Mouse (Mus musculus) cerebral cortex, adult 2 months (tissue): ENCODE data around the gene Hmx2.

Experiments
- WGBS: fragments of 180-500 bp; shearing (Covaris S2); methylation state at CpG from one replicate; pipeline ENCODE4 v1.1.7; 2018; 5-methylcytosine and 5-hydroxymethylcytosine counted together

Gene Hmx2

GRCm38 (mm10) chr7:131556541-131557271 lies 8.1 kb downstream of the Hmx2 start:
- 3% methylated on average over 37 of the region's 37 CpGs for WGBS

- WGBS, result 50% methylated on average over 2 of the region's 2 CpGs
Measured at GRCm38 (mm10) chr7:131557751-131558150, 9.2 kb downstream of the Hmx2 start.

GRCm38 (mm10) chr7:131559986-131560696 lies 11.6 kb downstream of the Hmx2 start, which contains the start of gene Bub3:
TSS of gene Bub3 (plus strand) at chr7:131560222.
- under 1% methylated on average over 45 of the region's 51 CpGs for WGBS

GRCm38 (mm10) chr7:131560697-131561042 lies 12.1 kb downstream of the Hmx2 start:
- under 1% methylated on average over 14 of the region's 14 CpGs for WGBS

GRCm38 (mm10) chr7:131575246-131575645 lies 26.7 kb downstream of the Hmx2 start:
- WGBS, result 71% methylated on average over 6 of the region's 6 CpGs

GRCm38 (mm10) chr7:131582178-131582577 lies 33.6 kb downstream of the Hmx2 start:
- 81% methylated on average over 9 of the region's 9 CpGs for WGBS

GRCm38 (mm10) chr7:131585551-131585950 lies 37.0 kb downstream of the Hmx2 start:
- WGBS, result 91% methylated on average over 5 of the region's 5 CpGs

GRCm38 (mm10) chr7:131597779-131598482 lies 49.4 kb downstream of the Hmx2 start:
- WGBS, result 28% methylated on average over 12 of the region's 12 CpGs

- 9% methylated on average over 5 of the region's 5 CpGs for WGBS
Measured at GRCm38 (mm10) chr7:131598483-131598824, 49.9 kb downstream of the Hmx2 start.

- WGBS, result 79% methylated on average over 7 of the region's 7 CpGs
Measured at GRCm38 (mm10) chr7:131602106-131602505, 53.5 kb downstream of the Hmx2 start.

GRCm38 (mm10) chr7:131603186-131603585 lies 54.6 kb downstream of the Hmx2 start:
- 26% methylated on average over 10 of the region's 11 CpGs for WGBS

GRCm38 (mm10) chr7:131604946-131605345 lies 56.4 kb downstream of the Hmx2 start:
- 87% methylated on average over 10 of the region's 10 CpGs for WGBS

- 49% methylated on average over 4 of the region's 4 CpGs for WGBS
Measured at GRCm38 (mm10) chr7:131605481-131605880, 56.9 kb downstream of the Hmx2 start.
